Mouse (Mus musculus): ENCODE measurements around the gene Kctd6. TPM values are rescaled to one million over a fixed set of nuclear protein-coding genes. Genes with fewer than 3 reads are reported as not detected.
"Not testable (repeated sequence)": the region's sequence is repeated elsewhere in the genome, so short reads cannot be mapped to it uniquely, and the experiment has no call there.

The Kctd6 gene
- polyA plus RNA-seq, 3 experiments from 2014 or later = 1.9 to 3.6 (median 3.0) TPM

GRCm38 (mm10) chr14:8250141-8250871, 36.4 kb downstream of the Kctd6 start:
- ATAC-seq = no peak

- no peak for ATAC-seq
Observed at GRCm38 (mm10) chr14:8251330-8251885, 37.5 kb downstream of the Kctd6 start.

- no peak for ATAC-seq
Observed at GRCm38 (mm10) chr14:8255076-8255729, 41.3 kb downstream of the Kctd6 start.

- no peak for ATAC-seq
Observed at GRCm38 (mm10) chr14:8256072-8256471, 42.1 kb downstream of the Kctd6 start.

GRCm38 (mm10) chr14:8256881-8257280, 42.9 kb downstream of the Kctd6 start:
- ATAC-seq = no peak

GRCm38 (mm10) chr14:8257521-8258334, 43.8 kb downstream of the Kctd6 start:
- no peak for ATAC-seq

GRCm38 (mm10) chr14:8258335-8258627, 44.3 kb downstream of the Kctd6 start:
- no peak for ATAC-seq

GRCm38 (mm10) chr14:8258752-8259151, 44.8 kb downstream of the Kctd6 start:
- ATAC-seq = no peak

- ATAC-seq = no peak
Observed at GRCm38 (mm10) chr14:8259166-8259565, 45.2 kb downstream of the Kctd6 start, which contains the start of gene Acox2. Gene Acox2, minus strand, starts transcription at chr14:8259353.

GRCm38 (mm10) chr14:8260214-8260613, 46.3 kb downstream of the Kctd6 start:
- ATAC-seq = no peak

GRCm38 (mm10) chr14:8262242-8262641, 48.3 kb downstream of the Kctd6 start:
- no peak for ATAC-seq

GRCm38 (mm10) chr14:8264378-8264777, 50.4 kb downstream of the Kctd6 start:
- no peak for ATAC-seq

GRCm38 (mm10) chr14:8271281-8271680, 57.3 kb downstream of the Kctd6 start:
- ATAC-seq = not testable (repeated sequence)

Other genes with a start within 250 kb of the Kctd6 start
- gene Dnase1l3, start 219.6 kb upstream of the Kctd6 start, polyA plus RNA-seq (2017; shearing (Covaris generic)) = 10 to 100 TPM in 1 of 3 experiments, 1 to 10 TPM in 2; 3.2 to 23.9 (median 7.7) TPM
- gene Abhd6, start 211.2 kb upstream of the Kctd6 start, polyA plus RNA-seq (2017; shearing (Covaris generic)) = 10 to 100 TPM; 22.1 to 32.7 (median 24.1) TPM
- gene Rpp14, start 133.8 kb upstream of the Kctd6 start, polyA plus RNA-seq (2017; shearing (Covaris generic)) = 10 to 100 TPM; 28.2 to 41.6 (median 36.0) TPM
- gene Pxk, start 115.9 kb upstream of the Kctd6 start, polyA plus RNA-seq (2017; shearing (Covaris generic)) = 10 to 100 TPM; 31.7 to 38.5 (median 32.9) TPM
- 100 to 1,000 TPM; 127 to 152 (median 143) TPM for gene Pdhb, start 41.1 kb upstream of the Kctd6 start, polyA plus RNA-seq (2017; shearing (Covaris generic))
- gene Acox2, start 45.2 kb downstream of the Kctd6 start, polyA plus RNA-seq (2017; shearing (Covaris generic)) = not detected
- not detected for gene Fam107a, start 103.9 kb downstream of the Kctd6 start, polyA plus RNA-seq (2017; shearing (Covaris generic))
- gene Oit1, start 164.6 kb downstream of the Kctd6 start, polyA plus RNA-seq (2017; shearing (Covaris generic)) = not detected

Measured in inflammation-experienced regulatory T-cells, adult 6 months (primary cell).